In genomic region chr5:40775856-40776255, GRCm38 (mm10) we compare ENCODE assay signal across 29 mouse cellular contexts.
"Had no signal": no experiment of that assay in that cellular context is flagged by ENCODE, and none has a peak within 500 bp of the region (broad histone marks: within the 10 kb centered on the region; RNA-seq: fewer than 3 reads in every experiment).

No protein-coding gene starts in this region.

- H3K9me3 ChIP-seq: limb, embryonic 10.5 days; limb, embryonic 12.5 days; limb, embryonic 13.5 days; limb, embryonic 15.5 days; liver, embryonic 12.5 days; liver, embryonic 13.5 days; liver, embryonic 15.5 days; lung, embryonic 15.5 days; megakaryocyte, embryonic 14.5 days; midbrain, embryonic 10.5 days; midbrain, embryonic 12.5 days; midbrain, embryonic 13.5 days; midbrain, embryonic 15.5 days had no signal

- H3K4me3 ChIP-seq: limb, embryonic 10.5 days; limb, embryonic 12.5 days; limb, embryonic 13.5 days; limb, embryonic 15.5 days; liver, embryonic 12.5 days; liver, embryonic 13.5 days; liver, embryonic 15.5 days; lung, embryonic 15.5 days; megakaryocyte, embryonic 14.5 days; midbrain, embryonic 10.5 days; midbrain, embryonic 12.5 days; midbrain, embryonic 13.5 days; midbrain, embryonic 15.5 days; myocyte had no signal

- DNase-seq: left cerebral cortex, postnatal 4 days; liver; liver, embryonic 13.5 days; liver, postnatal 0 days; lung, adult 18-20 months; lung, adult 2 months; lung, embryonic 14.5 days; lung, postnatal 10 days; lung, postnatal 14 days; lung, postnatal 36 days; lung, postnatal 4 days; midbrain, embryonic 14.5 days had no signal

- H3K27ac ChIP-seq: limb, embryonic 10.5 days; limb, embryonic 12.5 days; limb, embryonic 13.5 days; limb, embryonic 15.5 days; liver, embryonic 12.5 days; liver, embryonic 13.5 days; liver, embryonic 14.5 days; liver, embryonic 15.5 days; lung, embryonic 15.5 days; macrophage; midbrain, embryonic 10.5 days; midbrain, embryonic 12.5 days; midbrain, embryonic 13.5 days; midbrain, embryonic 15.5 days had no signal

- H3K27me3 ChIP-seq: limb, embryonic 12.5 days; limb, embryonic 13.5 days; limb, embryonic 15.5 days; liver, embryonic 12.5 days; liver, embryonic 13.5 days; liver, embryonic 15.5 days; lung, embryonic 15.5 days; megakaryocyte, embryonic 14.5 days; midbrain, embryonic 12.5 days; midbrain, embryonic 13.5 days; midbrain, embryonic 15.5 days had no signal

- H3K4me2 ChIP-seq: limb, embryonic 12.5 days; limb, embryonic 13.5 days; limb, embryonic 15.5 days; liver, embryonic 11.5 days; liver, embryonic 12.5 days; liver, embryonic 13.5 days; liver, embryonic 15.5 days; lung, embryonic 14.5 days; lung, embryonic 15.5 days; midbrain, embryonic 11.5 days; midbrain, embryonic 12.5 days; midbrain, embryonic 13.5 days; midbrain, embryonic 15.5 days had no signal

- H3K9ac ChIP-seq: limb, embryonic 12.5 days; limb, embryonic 13.5 days; limb, embryonic 15.5 days; liver, embryonic 12.5 days; liver, embryonic 13.5 days; liver, embryonic 14.5 days; liver, embryonic 15.5 days; liver, postnatal 0 days; lung, embryonic 14.5 days; lung, embryonic 15.5 days; midbrain, embryonic 12.5 days; midbrain, embryonic 13.5 days; midbrain, embryonic 15.5 days had no signal

- H3K36me3 ChIP-seq: limb, embryonic 10.5 days; limb, embryonic 12.5 days; limb, embryonic 13.5 days; limb, embryonic 15.5 days; liver, embryonic 12.5 days; liver, embryonic 13.5 days; liver, embryonic 15.5 days; lung, embryonic 15.5 days; midbrain, embryonic 10.5 days; midbrain, embryonic 12.5 days; midbrain, embryonic 13.5 days; midbrain, embryonic 15.5 days had no signal

- H3K4me1 ChIP-seq: limb, embryonic 12.5 days; limb, embryonic 13.5 days; limb, embryonic 15.5 days; liver, embryonic 12.5 days; liver, embryonic 13.5 days; liver, embryonic 15.5 days; lung, embryonic 15.5 days; megakaryocyte, embryonic 14.5 days; midbrain, embryonic 10.5 days; midbrain, embryonic 12.5 days; midbrain, embryonic 13.5 days; midbrain, embryonic 15.5 days had no signal
